Mouse (Mus musculus): Measurements from ENCODE around the gene Slc9a1.

Gene Slc9a1

GRCm38 (mm10) chr4:133435921-133436320, 66.4 kb downstream of the Slc9a1 start:
- DNase-seq (ENCODE audit: low spot score in 2 of 2) = no peak

GRCm38 (mm10) chr4:133439460-133440376, 70.2 kb downstream of the Slc9a1 start:
- no peak for DNase-seq (ENCODE audit: low spot score in 2 of 2)

GRCm38 (mm10) chr4:133440377-133440795, 70.9 kb downstream of the Slc9a1 start:
- DNase-seq (ENCODE audit: low spot score in 2 of 2) = peak in 1 of 2 experiments; percentile 60

GRCm38 (mm10) chr4:133442194-133442593, 72.7 kb downstream of the Slc9a1 start:
- no peak for DNase-seq (ENCODE audit: low spot score in 2 of 2)

GRCm38 (mm10) chr4:133443085-133443484, 73.6 kb downstream of the Slc9a1 start:
- DNase-seq (ENCODE audit: low spot score in 2 of 2) = no peak

GRCm38 (mm10) chr4:133445727-133446126, 76.2 kb downstream of the Slc9a1 start:
- DNase-seq (ENCODE audit: low spot score in 2 of 2) = no peak

GRCm38 (mm10) chr4:133447366-133447765, 77.9 kb downstream of the Slc9a1 start:
- DNase-seq (ENCODE audit: low spot score in 2 of 2) = no peak

- no peak for DNase-seq (ENCODE audit: low spot score in 2 of 2)
These were observed 78.5 kb downstream of the Slc9a1 start for GRCm38 (mm10) chr4:133447967-133448366.

GRCm38 (mm10) chr4:133448708-133449388, 79.3 kb downstream of the Slc9a1 start:
- no peak for DNase-seq (ENCODE audit: low spot score in 2 of 2)

- DNase-seq (ENCODE audit: low spot score in 2 of 2) = no peak
These were observed 80.2 kb downstream of the Slc9a1 start for GRCm38 (mm10) chr4:133449726-133450125.

- peak; percentile 40 to 77 for DNase-seq (ENCODE audit: low spot score in 2 of 2)
These were observed 82.0 kb downstream of the Slc9a1 start for GRCm38 (mm10) chr4:133451536-133451935.

- DNase-seq (ENCODE audit: low spot score in 2 of 2) = no peak
These were observed 82.9 kb downstream of the Slc9a1 start for GRCm38 (mm10) chr4:133452433-133452832.

GRCm38 (mm10) chr4:133458044-133458443, 88.5 kb downstream of the Slc9a1 start:
- DNase-seq (ENCODE audit: low spot score in 2 of 2) = no peak

- no peak for DNase-seq (ENCODE audit: low spot score in 2 of 2)
These were observed 90.5 kb downstream of the Slc9a1 start for GRCm38 (mm10) chr4:133460006-133460405.

GRCm38 (mm10) chr4:133460796-133461325, 91.4 kb downstream of the Slc9a1 start:
- no peak for DNase-seq (ENCODE audit: low spot score in 2 of 2)

GRCm38 (mm10) chr4:133461362-133461761, 91.9 kb downstream of the Slc9a1 start:
- DNase-seq (ENCODE audit: low spot score in 2 of 2) = no peak

GRCm38 (mm10) chr4:133463184-133463583, 93.7 kb downstream of the Slc9a1 start:
- DNase-seq (ENCODE audit: low spot score in 2 of 2) = peak; percentile 52 to 71

GRCm38 (mm10) chr4:133468080-133468479, 98.6 kb downstream of the Slc9a1 start:
- peak; percentile 82 to 88 for DNase-seq (ENCODE audit: low spot score in 2 of 2)

GRCm38 (mm10) chr4:133469122-133469521, 99.6 kb downstream of the Slc9a1 start:
- no peak for DNase-seq (ENCODE audit: low spot score in 2 of 2)

- no peak for DNase-seq (ENCODE audit: low spot score in 2 of 2)
These were observed 101.8 kb downstream of the Slc9a1 start for GRCm38 (mm10) chr4:133471135-133471821.

All from heart, adult 9 months (tissue).